In genomic region chr11:28681311-28681710, GRCm38 (mm10) we compare ENCODE assay signal across 18 mouse cellular contexts.
"Had no signal": no experiment of that assay in that cellular context is flagged by ENCODE, and none has a peak within 500 bp of the region (broad histone marks: within the 10 kb centered on the region; RNA-seq: fewer than 3 reads in every experiment).

No protein-coding gene starts in this region.

- H3K4me1 ChIP-seq: intestine, embryonic 15.5 days; kidney, embryonic 15.5 days; liver, embryonic 13.5 days had no signal

- ATAC-seq: intestine, embryonic 15.5 days had no signal

- H3K9me3 ChIP-seq: intestine, embryonic 15.5 days; kidney, embryonic 15.5 days; liver, embryonic 13.5 days had no signal

- H3K27ac ChIP-seq: intestine, embryonic 15.5 days; kidney, embryonic 15.5 days; left cerebral cortex, adult 2 months; liver, embryonic 13.5 days; stomach, postnatal 0 days had no signal

- H3K4me3 ChIP-seq: intestine, embryonic 15.5 days; kidney, embryonic 15.5 days; left cerebral cortex, adult 2 months; liver, embryonic 13.5 days had no signal

- DNase-seq: kidney, adult 11 months; kidney, adult 8-10 months; kidney, postnatal 10 days; kidney, postnatal 36 days; layer of hippocampus, postnatal 36 days; liver, embryonic 13.5 days; lung, adult 2 months; lung, postnatal 14 days; lung, postnatal 4 days; right cerebral cortex, postnatal 14 days; right cerebral cortex, postnatal 4 days; thymus, adult 2 months; thymus, postnatal 14 days; thymus, postnatal 4 days had no signal

- H3K36me3 ChIP-seq: intestine, embryonic 15.5 days; kidney, embryonic 15.5 days; liver, embryonic 13.5 days had no signal

- H3K4me2 ChIP-seq: intestine, embryonic 15.5 days; kidney, embryonic 15.5 days; liver, embryonic 13.5 days had no signal

- H3K9ac ChIP-seq: intestine, embryonic 15.5 days; kidney, embryonic 15.5 days; liver, embryonic 13.5 days had no signal

- H3K27me3 ChIP-seq: intestine, embryonic 15.5 days; kidney, embryonic 15.5 days; liver, embryonic 13.5 days had no signal
